Mouse (Mus musculus) liver, embryonic 13.5 days (tissue): ENCODE results near the gene Zfp318. TPM values are rescaled to one million over a fixed set of nuclear protein-coding genes. Genes with fewer than 3 reads are reported as not detected.

Experiments used
- ATAC-seq: fragments of 200-750 bp; cut with Nextera tagmentation; 2 replicates; pipeline ENCODE4 v1.8.0; 2017; ENCODE audit warnings: low read depth, mild to moderate bottlenecking, moderate number of reproducible peaks, moderate library complexity
- DNase-seq: peaks from one replicate; pipeline ENCODE4 v3.0.0; 2022
- H3K27ac ChIP-seq: fragments of 300-500 bp; sonication (generic); 2 replicates; pipeline ENCODE4 v1.5.1; 2015; ENCODE audit warnings: moderate library complexity, mild to moderate bottlenecking, inconsistent platforms
- H3K27me3 ChIP-seq: fragments of 300-500 bp; sonication (generic); 2 replicates; pipeline ENCODE4 v1.6.1; 2015; ENCODE audit warnings: mild to moderate bottlenecking, inconsistent platforms
- H3K36me3 ChIP-seq: fragments of 300-500 bp; sonication (generic); 2 replicates; pipeline ENCODE4 v1.6.1; 2015; ENCODE audit warnings: mild to moderate bottlenecking, inconsistent platforms
- H3K4me1 ChIP-seq: fragments of 300-500 bp; sonication (generic); replicated peaks from 2 replicates; pipeline ENCODE4 v1.6.1; 2015; ENCODE audit warnings: inconsistent platforms
- H3K4me2 ChIP-seq: fragments of 300-500 bp; sonication (generic); 2 replicates; pipeline ENCODE4 v1.6.1; 2015; ENCODE audit warnings: inconsistent platforms, mild to moderate bottlenecking, moderate library complexity
- H3K4me3 ChIP-seq: fragments of 300-500 bp; sonication (generic); replicated peaks from 2 replicates; pipeline ENCODE4 v1.5.1; 2015; ENCODE audit warnings: mild to moderate bottlenecking, inconsistent platforms
- H3K9ac ChIP-seq: fragments of 300-500 bp; sonication (generic); 2 replicates; pipeline ENCODE4 v1.6.1; 2015; ENCODE audit warnings: mild to moderate bottlenecking, inconsistent platforms
- H3K9me3 ChIP-seq: fragments of 300-500 bp; sonication (generic); replicated peaks from 2 replicates; pipeline ENCODE4 v1.6.1; 2016; ENCODE audit warnings: inconsistent platforms
- WGBS: fragments of 180-500 bp; shearing (Covaris S2); methylation state at CpG from one replicate; pipeline ENCODE4 v1.1.7; 2015; ENCODE audit not compliant: insufficient replicate concordance; 5-methylcytosine and 5-hydroxymethylcytosine counted together
- polyA plus RNA-seq: library from polyadenylated mRNA; unstranded; fragments of >200 nt; fragmentation: Nextera tagmentation; extraction: Ambion mirVana; gene quantifications from 2 replicates; pipeline ENCODE4 v1.2.1, GENCODE M21; 2015

The Zfp318 gene
- 1.2 and 1.4 TPM in 2 replicates for polyA plus RNA-seq

DNA sequence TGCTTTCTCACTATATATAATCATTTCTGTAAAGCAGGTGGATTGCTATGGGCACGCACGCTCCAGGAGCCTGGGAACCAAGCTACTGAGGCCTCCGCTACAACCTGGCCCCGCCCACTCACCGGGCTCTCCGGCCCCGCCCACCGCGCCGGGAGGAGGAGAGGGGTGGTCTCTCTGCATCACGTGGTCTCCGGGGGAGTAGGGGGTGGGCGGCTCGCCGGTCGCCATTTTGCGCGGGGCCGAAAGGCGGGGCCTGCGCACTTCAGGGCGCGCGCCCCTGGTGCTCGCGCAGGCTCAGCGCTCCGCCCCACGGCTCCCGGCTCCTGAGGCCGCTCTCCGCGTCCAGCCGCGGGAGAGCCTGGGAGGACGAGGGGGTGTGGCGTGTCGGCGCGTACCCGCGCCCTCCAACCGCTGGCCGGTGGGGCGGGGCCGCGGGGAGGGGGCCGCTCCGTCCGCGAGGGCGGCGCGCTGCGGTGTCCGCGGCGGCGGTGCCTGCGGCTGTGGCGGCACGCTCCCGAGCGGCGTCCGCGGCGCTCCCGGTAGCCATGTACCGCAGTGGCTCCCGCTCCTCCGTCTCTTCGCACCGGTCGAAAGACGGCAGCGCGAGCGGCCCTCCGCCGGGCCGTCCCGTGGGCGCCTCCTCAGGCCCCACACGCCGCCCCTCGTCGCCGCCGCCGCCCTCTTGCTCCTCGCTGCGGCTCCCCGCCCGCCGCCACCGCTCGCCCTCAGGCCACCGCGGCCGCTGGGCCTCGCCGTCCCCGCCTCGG is at the start of gene Zfp318:
TSS of gene Zfp318 (plus strand) at position 438 of the 767 bp plus-strand sequence.
- H3K9ac ChIP-seq = peak within 1 kb of the TSS; percentile 91
- peak within 1 kb of the TSS; percentile 69 for H3K27ac ChIP-seq
- WGBS = 1% methylated on average over 86 of the region's 105 CpGs
- peak; percentile 98 for ATAC-seq
- 0 out of 2 replicates have a peak, but pooled peaks cover 6% of the 10 kb centered on the region for H3K36me3 ChIP-seq
- H3K9me3 ChIP-seq = no peaks in the 10 kb centered on the region
- peaks cover 27% of the 10 kb centered on the region for H3K4me1 ChIP-seq
- H3K4me3 ChIP-seq = peak within 1 kb of the TSS; percentile 85
- H3K27me3 ChIP-seq = peaks cover 18% of the 10 kb centered on the region
- peak; percentile 95 for DNase-seq
- peak within 1 kb of the TSS; percentile 98 for H3K4me2 ChIP-seq

DNA sequence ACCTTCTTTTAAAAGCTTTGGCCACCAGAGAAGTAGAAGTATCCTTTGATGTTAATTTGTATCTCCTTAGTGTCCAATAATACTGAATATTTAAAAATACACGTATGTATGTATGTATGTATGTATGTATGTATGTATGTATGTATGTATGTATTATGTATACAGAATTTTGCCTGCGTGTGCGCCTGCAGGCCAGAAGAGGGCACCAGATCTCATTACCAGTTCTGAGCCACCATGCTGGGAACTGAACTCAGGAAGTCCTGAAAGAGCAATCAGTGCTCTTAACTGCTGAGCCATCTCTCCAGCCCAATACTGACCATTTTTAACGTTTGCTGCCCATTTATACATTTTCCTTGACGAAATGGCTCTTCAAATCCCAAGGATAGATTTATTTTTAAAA is 47.1 kb upstream of the Zfp318 start:
- peaks cover 12% of the 10 kb centered on the region for H3K4me1 ChIP-seq
- DNase-seq (no peak), ATAC-seq (no peak)
- H3K27me3 ChIP-seq = peaks cover 5% of the 10 kb centered on the region; the same call in 1 of the 2 replicates
- 19% methylated on average over 5 of the region's 5 CpGs for WGBS
- H3K27ac ChIP-seq = no peak overlapping the region
- H3K4me3 ChIP-seq = no peak overlapping the region
- no peaks in the 10 kb centered on the region for H3K9me3 ChIP-seq
- no peaks in the 10 kb centered on the region for H3K36me3 ChIP-seq
- no peak overlapping the region for H3K4me2 ChIP-seq
- no peak overlapping the region for H3K9ac ChIP-seq

DNA sequence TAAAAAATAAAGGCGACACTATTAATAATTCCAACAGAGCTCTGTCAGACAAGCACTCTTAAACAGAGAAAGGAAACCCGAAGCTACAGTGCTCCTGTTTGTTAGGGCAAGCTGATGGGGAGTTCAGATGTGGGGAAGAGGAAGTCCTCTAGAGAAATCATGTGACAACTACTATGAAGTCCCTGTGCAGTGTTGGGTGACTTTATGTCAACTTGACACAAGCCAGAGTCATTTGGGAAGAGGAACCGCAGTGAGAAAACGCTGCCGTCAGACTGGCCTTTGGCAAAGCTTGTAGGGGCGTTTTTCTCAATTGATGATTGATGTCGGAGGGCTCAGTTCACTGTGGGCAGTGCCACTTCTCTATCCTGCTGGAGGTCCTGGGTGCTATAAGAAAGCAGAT is 42.3 kb upstream of the Zfp318 start:
- H3K4me1 ChIP-seq = no peaks in the 10 kb centered on the region
- H3K27ac ChIP-seq = no peak overlapping the region
- DNase-seq = no peak
- H3K4me2 ChIP-seq = no peak overlapping the region
- H3K4me3 ChIP-seq = no peak overlapping the region
- H3K9ac ChIP-seq = no peak overlapping the region
- H3K9me3 ChIP-seq = peaks cover 19% of the 10 kb centered on the region
- H3K27me3 ChIP-seq = peaks cover 5% of the 10 kb centered on the region; the same call in 1 of the 2 replicates
- ATAC-seq = no peak
- 23% methylated on average over 7 of the region's 7 CpGs for WGBS
- H3K36me3 ChIP-seq = no peaks in the 10 kb centered on the region

DNA sequence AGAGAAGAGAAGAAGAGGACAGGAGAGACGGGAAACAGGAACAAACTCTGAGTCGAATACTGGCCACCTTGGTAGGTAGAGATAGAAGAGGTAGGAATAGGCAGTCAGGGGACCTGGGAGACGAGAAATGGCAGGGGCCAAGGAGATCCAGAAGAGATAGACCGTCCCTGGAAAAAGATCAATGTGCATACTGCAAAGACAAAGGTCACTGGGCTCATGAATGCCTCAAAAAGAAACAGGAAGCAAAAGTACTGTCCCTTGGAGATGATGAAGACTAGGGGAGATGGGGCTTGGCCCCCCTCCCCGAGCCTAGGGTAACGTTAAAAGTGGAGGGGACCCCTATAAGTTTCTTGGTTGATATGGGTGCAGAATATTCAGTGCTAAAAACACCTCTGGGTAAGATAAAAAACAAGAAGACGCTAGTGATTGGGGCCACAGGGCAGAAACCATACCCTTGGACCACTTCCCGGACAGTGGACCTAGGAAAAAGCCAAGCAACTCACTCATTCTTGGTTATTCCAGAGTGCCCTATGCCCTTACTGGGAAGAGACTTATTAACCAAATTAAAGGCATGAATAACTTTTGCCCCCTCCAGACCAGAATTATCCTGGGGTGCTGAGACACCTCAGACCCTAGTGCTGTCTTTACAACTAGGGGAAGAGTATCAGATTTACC is 32.4 kb upstream of the Zfp318 start:
- H3K4me3 ChIP-seq = no peak overlapping the region
- ATAC-seq (no peak), DNase-seq (no peak)
- peaks cover 20% of the 10 kb centered on the region; the same call in 1 of the 2 replicates for H3K9me3 ChIP-seq
- H3K36me3 ChIP-seq = no peaks in the 10 kb centered on the region
- H3K9ac ChIP-seq = no peak overlapping the region
- H3K4me2 ChIP-seq = no peak overlapping the region
- H3K27me3 ChIP-seq = no peaks in the 10 kb centered on the region
- WGBS = 58% methylated on average over 8 of the region's 8 CpGs
- no peak overlapping the region for H3K27ac ChIP-seq
- no peaks in the 10 kb centered on the region for H3K4me1 ChIP-seq

DNA sequence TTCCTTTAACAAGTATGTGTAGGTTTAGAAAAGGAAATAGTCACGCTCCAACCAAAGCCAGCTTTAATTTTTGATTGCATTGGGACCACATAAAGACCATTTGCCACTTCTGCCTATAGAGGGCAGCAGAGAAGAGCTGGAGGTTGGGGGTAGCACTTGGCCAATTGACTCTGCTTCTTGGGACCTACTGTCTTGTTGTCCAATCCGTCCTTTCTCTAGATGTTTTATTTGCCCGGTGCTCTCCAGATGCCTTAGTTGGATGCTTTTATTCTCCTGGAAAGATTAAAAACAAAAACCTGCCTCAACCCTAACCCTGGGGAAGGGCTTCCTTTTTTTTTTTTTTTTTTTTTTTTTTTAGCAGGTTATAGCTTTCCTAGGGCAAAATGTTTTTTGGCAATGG is 11.7 kb upstream of the Zfp318 start:
- 0 out of 2 replicates have a peak, but pooled peaks cover 2% of the 10 kb centered on the region for H3K27me3 ChIP-seq
- H3K9ac ChIP-seq = no peak overlapping the region
- no peak overlapping the region for H3K4me3 ChIP-seq
- WGBS = 52% methylated on average over 3 of the region's 3 CpGs
- peak; percentile 15 for DNase-seq
- no peaks in the 10 kb centered on the region for H3K4me1 ChIP-seq
- no peak overlapping the region for H3K27ac ChIP-seq
- no peak overlapping the region for H3K4me2 ChIP-seq
- H3K36me3 ChIP-seq = no peaks in the 10 kb centered on the region
- no peak for ATAC-seq
- no peaks in the 10 kb centered on the region for H3K9me3 ChIP-seq

DNA sequence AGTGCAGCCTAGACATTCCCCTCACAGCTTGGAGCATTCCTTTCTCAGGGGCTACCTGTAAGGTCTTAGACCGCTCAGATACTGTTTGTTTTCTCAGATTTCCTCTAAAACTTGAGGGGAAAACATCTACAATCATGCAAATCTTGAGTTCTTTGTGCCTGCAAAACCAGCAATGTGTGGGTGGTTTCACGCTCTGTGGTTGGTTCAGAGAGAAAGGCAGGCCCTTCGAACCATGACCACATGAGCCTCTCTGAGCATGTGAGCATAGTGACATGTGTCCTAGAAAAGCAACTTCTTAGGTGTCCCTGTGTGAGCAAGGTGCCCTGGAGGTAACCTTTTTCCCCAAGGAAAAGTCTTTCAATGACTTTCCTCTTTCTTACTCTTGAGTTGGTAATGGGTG is 5.0 kb upstream of the Zfp318 start:
- DNase-seq (no peak), ATAC-seq (no peak)
- H3K27me3 ChIP-seq = 0 out of 2 replicates have a peak, but pooled peaks cover 2% of the 10 kb centered on the region
- peaks cover 8% of the 10 kb centered on the region for H3K4me1 ChIP-seq
- H3K9me3 ChIP-seq = no peaks in the 10 kb centered on the region
- H3K27ac ChIP-seq = no peak overlapping the region
- H3K4me3 ChIP-seq = no peak overlapping the region
- H3K9ac ChIP-seq = no peak overlapping the region
- 73% methylated on average over 3 of the region's 3 CpGs for WGBS
- H3K36me3 ChIP-seq = no peaks in the 10 kb centered on the region
- H3K4me2 ChIP-seq = no peak overlapping the region

DNA sequence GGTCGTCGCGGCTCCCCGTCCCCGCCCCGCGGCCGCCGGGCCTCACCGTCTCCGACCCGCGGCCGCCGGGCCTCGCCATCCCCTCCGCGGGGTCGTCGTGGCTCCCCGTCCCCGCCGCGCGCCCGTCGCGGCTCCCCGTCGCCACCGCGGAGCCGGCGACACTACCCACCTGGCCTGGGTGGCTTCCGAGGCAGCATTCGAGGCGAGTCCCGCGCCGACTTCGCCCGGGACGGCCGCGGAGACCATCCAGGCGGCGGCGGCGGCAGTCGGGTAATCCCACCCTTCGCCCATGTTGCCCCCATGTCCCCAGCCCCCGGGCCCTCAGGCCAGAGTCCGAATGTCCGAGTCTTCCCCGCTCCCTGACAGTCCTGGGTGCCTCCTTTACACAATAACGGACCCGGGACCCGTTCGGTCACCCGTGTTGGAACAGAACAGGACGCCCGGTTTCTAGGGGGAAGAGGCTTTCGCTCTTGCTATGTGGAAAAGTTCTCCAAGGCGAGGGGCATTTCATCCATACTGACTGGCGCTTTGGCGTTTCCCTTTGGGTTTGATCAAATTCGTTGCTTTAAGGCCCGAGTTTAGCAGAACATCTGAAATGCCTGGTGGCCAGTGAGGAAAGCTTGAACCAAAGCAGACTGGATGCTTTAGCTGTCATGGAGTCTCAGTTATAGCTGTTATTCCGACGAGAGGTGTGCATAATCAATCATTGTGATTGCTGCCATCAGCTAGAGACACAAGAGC is 700 bp downstream of the Zfp318 start:
- DNase-seq = peak; percentile 9
- Histone ChIP-seq H3K9me3 (no peaks in the 10 kb centered on the region), H3K4me3 (peak overlapping the region; percentile 85), H3K36me3 (0 out of 2 replicates have a peak, but pooled peaks cover 9% of the 10 kb centered on the region), H3K4me2 (peak overlapping the region; percentile 98), H3K9ac (peak overlapping the region; percentile 91), H3K27ac (peak overlapping the region; percentile 69), H3K27me3 (peaks cover 18% of the 10 kb centered on the region), H3K4me1 (peaks cover 27% of the 10 kb centered on the region)
- under 1% methylated on average over 70 of the region's 70 CpGs for WGBS
- ATAC-seq = no peak

DNA sequence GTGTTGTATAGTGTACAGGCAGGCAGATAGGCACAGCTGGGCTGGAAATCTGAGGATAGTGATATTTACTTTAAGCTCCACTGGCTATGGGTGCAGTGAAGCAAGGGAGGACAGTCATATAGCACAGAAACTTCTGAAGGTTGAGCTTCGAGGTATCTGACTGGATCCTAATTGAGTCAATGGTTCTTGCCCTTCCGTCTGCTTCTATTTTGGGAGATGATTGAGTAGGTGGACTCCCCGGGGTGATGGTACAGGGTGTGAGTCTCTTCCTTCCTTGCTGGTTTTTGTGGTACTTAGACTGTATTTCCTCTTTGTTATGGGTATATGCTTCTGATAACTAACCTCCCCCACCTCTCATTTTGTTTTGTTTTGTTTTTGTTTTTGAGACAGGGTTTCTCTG is 4.7 kb downstream of the Zfp318 start:
- ATAC-seq = no peak
- WGBS = 39% methylated on average over 3 of the region's 3 CpGs
- peaks cover 18% of the 10 kb centered on the region; the same call in 1 of the 2 replicates for H3K36me3 ChIP-seq
- no peak for DNase-seq
- H3K9ac ChIP-seq = no peak overlapping the region
- peaks cover 18% of the 10 kb centered on the region for H3K27me3 ChIP-seq
- peaks cover 19% of the 10 kb centered on the region for H3K4me1 ChIP-seq
- no peak overlapping the region for H3K4me2 ChIP-seq
- H3K27ac ChIP-seq = no peak overlapping the region
- no peaks in the 10 kb centered on the region for H3K9me3 ChIP-seq
- no peak overlapping the region for H3K4me3 ChIP-seq

DNA sequence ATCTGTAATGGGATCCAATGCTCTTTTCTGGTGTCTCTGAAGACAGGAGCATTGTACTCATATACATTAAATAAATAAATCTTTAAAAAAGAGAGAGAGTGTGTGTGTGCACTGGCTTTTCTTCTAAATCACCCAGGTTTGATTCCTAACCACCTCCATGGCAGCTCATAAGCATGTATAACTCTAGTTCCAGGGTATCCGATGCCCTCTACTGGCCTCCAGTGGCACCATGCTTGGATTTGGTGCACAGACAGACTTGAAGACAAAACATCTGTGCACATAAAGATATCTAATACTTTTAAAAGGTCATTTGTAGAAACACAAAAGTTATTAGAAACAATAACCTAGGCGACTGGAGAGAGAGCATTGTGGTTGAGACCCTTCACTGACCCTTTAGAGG is 9.5 kb downstream of the Zfp318 start:
- WGBS = 49% methylated on average over 2 of the region's 2 CpGs
- ATAC-seq (no peak), DNase-seq (peak; percentile 22)

DNA sequence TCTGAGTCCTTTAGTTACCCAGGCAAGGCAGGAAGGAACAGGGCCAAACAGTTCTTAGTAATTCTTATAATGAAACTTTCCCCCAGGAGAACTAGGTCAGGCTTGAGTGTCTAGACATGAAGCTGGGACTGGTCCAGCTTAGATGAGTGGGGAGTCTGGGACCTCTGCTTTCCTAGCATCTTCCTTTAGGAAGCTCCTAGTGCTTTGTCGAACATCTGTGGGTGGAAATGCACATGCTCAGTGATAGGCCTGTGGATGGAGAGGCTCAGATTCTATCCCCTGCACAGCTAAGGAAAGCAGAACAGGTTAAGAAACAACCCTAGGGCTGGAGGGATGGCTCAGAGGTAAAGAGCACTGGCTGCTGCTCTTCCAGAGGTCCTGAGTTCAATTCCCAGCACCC is 11.1 kb downstream of the Zfp318 start:
- WGBS = 80% methylated on average over 1 of the region's 1 CpGs
- Histone ChIP-seq H3K9ac (no peak overlapping the region), H3K27ac (no peak overlapping the region), H3K4me3 (no peak overlapping the region), H3K9me3 (no peaks in the 10 kb centered on the region), H3K36me3 (peaks cover 27% of the 10 kb centered on the region), H3K27me3 (no peaks in the 10 kb centered on the region), H3K4me1 (no peaks in the 10 kb centered on the region), H3K4me2 (no peak overlapping the region)
- no peak for ATAC-seq
- no peak for DNase-seq

More for the DNA sequence above, 9.5 kb downstream of the Zfp318 start:
- H3K36me3 ChIP-seq = peaks cover 26% of the 10 kb centered on the region; the same call in 1 of the 2 replicates
- H3K27ac ChIP-seq = no peak overlapping the region
- H3K4me1 ChIP-seq = 0 out of 2 replicates have a peak, but pooled peaks cover 3% of the 10 kb centered on the region
- no peaks in the 10 kb centered on the region for H3K27me3 ChIP-seq
- H3K9me3 ChIP-seq = no peaks in the 10 kb centered on the region
- H3K9ac ChIP-seq = no peak overlapping the region
- no peak overlapping the region for H3K4me3 ChIP-seq
- no peak overlapping the region for H3K4me2 ChIP-seq

DNA sequence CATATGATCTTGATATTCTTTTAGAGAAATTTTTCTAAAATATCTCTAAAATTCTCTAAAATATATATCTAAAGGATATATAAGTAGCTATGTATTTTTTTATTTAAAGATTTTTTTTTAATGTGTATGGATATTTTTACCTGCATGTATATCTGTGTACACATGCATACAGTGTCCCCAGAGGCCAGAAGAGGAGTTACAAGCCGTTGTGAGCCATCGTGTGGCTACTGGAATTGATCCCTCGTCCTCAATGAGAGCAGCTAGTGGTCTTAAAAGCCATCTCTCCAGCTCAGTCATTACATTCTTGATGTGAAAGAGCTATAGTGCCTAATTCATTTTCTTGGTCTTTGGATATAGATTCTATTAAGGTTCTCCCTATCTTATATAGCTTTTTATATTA is 24.9 kb downstream of the Zfp318 start:
- Histone ChIP-seq H3K4me3 (no peak overlapping the region), H3K9me3 (no peaks in the 10 kb centered on the region), H3K36me3 (peaks cover 38% of the 10 kb centered on the region; the same call in 1 of the 2 replicates), H3K9ac (no peak overlapping the region), H3K27ac (no peak overlapping the region), H3K4me1 (no peaks in the 10 kb centered on the region), H3K4me2 (no peak overlapping the region), H3K27me3 (no peaks in the 10 kb centered on the region)
- DNase-seq (no peak), ATAC-seq (no peak)
- WGBS = 42% methylated on average over 3 of the region's 3 CpGs
